Mouse (Mus musculus) spleen, embryonic (tissue): ENCODE measurements around the gene Gmnn.

ENCODE experiments used
- CTCF ChIA-PET: fragments of 350-600 bp; sonication (Branson Sonifier 250); formaldehyde crosslinking; loops from one replicate; lab custom pipeline; 2022; lab: Charles Lee

The Gmnn gene

DNA sequence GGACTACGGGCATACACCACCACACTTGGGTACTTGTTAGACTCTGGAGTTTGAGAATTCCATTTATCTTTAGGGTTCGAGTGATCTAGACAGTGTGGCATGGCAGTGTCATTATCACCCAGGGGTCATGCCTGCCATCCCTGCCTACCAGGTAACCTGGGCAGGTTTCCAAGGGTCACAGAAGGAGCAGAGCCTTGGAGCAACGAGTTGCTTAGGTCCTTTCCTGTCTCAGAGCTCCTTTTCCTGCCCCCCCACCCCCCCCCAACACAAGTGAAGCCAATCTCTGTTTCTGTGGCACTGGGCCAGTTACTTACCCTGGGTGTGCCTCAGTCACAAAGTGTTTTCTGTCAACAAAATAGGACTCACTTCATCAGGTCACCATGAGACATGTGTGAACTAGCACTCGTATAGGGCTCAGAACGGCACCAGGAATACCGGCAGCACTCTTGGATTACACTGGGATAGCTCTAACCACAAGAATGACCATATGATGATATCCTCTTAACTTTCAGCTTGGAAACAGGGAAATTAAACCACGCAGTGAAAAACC, 49.1 kb downstream of the Gmnn start:
- CTCF ChIA-PET: interaction anchor here (0.6 to 1.0 kb wide), 2 partner anchors 10 to 166 kb away, joined by 3 to 4 read pairs; no protein-coding TSS in a partner anchor

DNA sequence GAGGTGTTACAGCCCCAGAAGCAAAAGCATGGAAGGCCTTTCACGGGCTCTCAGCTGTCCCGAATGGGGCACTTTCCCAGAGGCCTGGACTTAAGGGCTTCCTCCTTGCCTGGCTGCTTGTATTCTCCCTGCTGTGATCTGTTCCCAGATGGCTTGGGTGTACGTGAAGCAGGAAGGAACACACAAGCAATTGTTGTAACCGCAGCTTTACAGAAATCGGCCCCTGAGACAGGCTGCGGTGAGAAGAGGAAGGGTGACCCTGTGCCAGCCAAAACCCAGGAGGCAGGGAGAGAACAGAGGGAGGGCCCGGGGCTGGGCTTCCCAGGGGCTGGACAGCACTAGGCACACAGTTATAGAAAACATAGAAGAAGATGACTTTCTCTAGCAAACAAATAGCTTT, 50.8 kb downstream of the Gmnn start:
- CTCF ChIA-PET: no interaction called here

DNA sequence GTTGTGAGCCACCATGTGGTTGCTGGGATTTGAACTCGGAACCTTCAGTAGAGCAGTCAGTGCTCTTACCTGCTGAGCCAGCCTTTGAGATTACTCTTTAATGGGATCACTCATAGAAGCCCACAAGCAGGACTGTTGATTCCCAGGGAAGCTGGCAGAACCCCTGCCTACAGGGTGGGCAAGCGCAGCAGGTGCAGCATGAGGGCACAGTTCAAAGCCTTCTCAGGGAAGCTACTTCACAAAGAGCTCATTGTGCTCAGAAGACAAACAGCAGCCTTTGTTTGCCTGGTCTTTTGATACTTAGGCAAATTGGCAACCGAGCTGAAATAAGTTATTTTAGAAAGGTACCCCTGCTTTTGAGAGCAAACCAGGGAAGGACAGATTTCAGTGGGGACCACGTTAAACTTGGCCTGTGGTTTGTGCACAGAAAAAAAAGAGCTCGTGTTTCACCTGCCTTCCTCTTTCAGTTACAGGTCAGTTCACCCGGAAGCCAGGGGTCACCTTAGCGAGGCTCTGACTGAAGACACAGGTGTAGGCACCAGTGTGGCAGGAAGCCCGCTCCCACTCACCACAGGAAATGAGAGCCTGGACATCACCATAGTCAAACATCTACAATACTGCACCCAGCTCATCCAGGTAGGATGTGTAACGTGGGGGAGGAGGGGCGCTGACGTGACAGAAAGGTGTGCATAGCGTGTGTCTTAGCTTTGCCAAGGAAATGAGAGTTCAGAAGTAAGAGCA, 51.9 kb downstream of the Gmnn start:
- CTCF ChIA-PET: interaction anchor here (0.8 kb wide), 1 partner anchor 22 kb away, joined by 5 read pairs; no protein-coding TSS in a partner anchor

DNA sequence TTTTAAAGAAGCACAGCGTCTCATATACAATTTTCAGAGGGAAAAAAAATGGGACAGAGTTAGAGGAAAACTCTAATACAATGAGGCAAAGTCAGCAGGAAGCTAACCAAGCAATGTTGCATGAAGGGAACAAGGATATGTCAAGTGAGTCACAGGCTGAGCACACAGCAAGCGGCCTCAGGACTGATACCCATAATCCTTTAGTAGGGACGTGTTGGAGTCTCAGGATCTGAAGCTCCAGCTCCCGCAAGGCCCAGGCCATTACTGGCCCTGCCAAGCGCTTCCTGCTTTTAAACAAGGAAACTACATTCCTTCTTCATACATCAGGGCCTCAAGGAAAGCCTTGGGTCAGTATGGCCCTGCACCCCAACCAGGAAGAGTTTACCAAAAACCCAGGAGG, 59.6 kb downstream of the Gmnn start:
- CTCF ChIA-PET: interaction anchor here (0.8 kb wide), 1 partner anchor 10 kb away, joined by 3 read pairs; no protein-coding TSS in a partner anchor
